Mouse (Mus musculus) C3H10T1/2 (cell line): ENCODE data around the gene Klhl12. TPM values are rescaled to one million over a fixed set of nuclear protein-coding genes. Genes with fewer than 3 reads are reported as not detected.

Experiments used
- polyA plus RNA-seq, 2 experiments: library from polyadenylated mRNA; unstranded; fragments of >200 nt; fragmentation: generic; extraction: Trizol; gene quantifications; one replicate each; pipeline ENCODE4 v1.2.1; 2012; ENCODE audit warnings: missing spikeins in 2 of 2

Klhl12 gene
- 1 to 10 TPM in 1 of 2 experiments, under 1 TPM in 1; 0.57 to 5.7 TPM for polyA plus RNA-seq

GRCm38 (mm10) chr1:134454904-134455824 lies at the start of gene Klhl12:
Gene Klhl12, plus strand, starts transcription at chr1:134455531.

DNA sequence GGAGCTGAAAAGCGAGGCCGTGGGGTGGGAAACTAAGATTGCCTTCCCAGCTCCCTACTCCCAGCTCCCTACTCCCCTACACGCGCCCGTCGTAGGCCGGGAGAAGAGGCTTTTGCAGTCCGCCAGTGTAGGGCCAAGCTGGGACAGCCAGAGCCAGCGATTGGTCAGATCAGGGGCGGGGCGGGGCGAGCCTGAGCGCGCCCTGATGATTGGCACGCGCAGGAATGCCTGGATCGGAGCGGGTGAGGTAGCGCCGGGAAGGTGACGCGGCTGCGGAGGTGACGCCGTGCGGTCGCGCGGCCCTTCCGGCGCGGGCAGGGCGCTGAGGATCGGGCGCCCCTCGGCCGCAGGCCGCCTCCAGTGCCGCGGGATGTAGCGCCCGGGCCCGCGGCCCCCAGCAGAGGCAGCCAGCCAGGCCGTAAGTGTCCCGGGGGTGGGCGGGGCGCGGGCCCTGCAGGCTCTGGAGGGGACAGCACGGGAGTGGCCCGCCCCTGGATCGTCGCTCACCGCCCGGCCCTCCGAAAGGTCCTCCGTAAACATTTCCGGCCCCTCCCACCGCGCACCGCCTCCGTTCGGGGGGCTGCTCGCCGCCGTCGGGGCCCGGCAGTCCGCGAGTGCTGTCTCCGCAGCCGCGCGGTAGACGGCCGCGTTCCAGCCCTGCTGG lies 40.0 kb upstream of the Klhl12 start, which contains the start of gene Adipor1:
Adipor1 (plus strand) TSS at position 211 of the 664 bp plus-strand sequence.

DNA sequence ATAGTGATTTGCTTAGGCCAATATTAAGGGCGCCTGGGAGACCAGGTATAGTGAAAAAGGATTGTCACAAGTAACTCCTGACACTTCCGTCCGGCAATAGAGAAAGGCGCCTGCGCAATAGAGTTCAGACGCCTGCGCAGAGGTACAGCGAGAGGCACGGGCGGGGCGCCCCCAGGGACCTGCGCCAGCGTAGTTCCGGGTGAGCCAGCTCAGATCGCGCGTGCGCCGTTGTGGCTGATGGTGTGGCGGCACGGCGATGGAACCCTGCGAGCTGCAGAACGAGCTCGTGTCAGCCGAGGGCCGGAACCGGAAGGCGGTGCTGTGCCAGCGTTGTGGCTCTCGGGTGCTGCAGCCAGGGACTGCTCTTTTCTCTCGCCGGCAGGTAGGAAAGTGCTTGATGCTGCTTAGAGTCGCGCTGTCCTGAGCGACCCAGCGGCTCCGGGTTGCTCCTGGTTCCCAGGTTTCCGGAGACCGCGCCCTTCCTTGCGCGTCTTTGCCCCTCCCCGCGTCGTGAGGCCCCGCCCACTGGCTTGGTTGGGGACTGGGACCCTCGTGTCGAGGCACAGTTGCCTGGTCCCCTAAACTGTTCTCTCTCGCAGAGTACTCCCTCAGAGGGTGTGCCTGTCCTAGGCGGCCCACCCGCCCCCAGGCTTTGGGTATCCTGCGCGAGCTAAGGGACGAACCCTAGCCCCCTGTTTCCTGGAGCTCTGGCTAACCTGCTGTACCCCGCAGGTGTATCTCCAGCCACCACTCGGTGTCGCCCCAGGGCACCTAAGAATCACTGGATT lies 39.3 kb downstream of the Klhl12 start, which contains the start of gene Rabif:
Rabif (plus strand) TSS at position 221 of the 788 bp plus-strand sequence.

Other genes starting within 250 kb of the Klhl12 start
- not detected for gene Adora1, start 220.1 kb upstream of the Klhl12 start, polyA plus RNA-seq
- under 1 TPM in 1 of 2 experiments, not detected in 1; 0.02 TPM for gene Myog, start 165.5 kb upstream of the Klhl12 start, polyA plus RNA-seq
- gene Ppfia4, start 122.6 kb upstream of the Klhl12 start, polyA plus RNA-seq = under 1 TPM; 0.05 to 0.24 TPM
- gene Tmem183a, start 93.6 kb upstream of the Klhl12 start, polyA plus RNA-seq = 10 to 100 TPM; 24.2 to 27.5 TPM
- gene 4933406M09Rik, start 69.6 kb upstream of the Klhl12 start, polyA plus RNA-seq = not detected
- 10 to 100 TPM; 20.5 to 34.7 TPM for gene Cyb5r1, start 50.0 kb upstream of the Klhl12 start, polyA plus RNA-seq
- gene Adipor1, start 40.2 kb upstream of the Klhl12 start, polyA plus RNA-seq = 10 to 100 TPM; 29.5 to 56.9 TPM
- gene Rabif, start 39.1 kb downstream of the Klhl12 start, polyA plus RNA-seq = 10 to 100 TPM in 1 of 2 experiments, 1 to 10 TPM in 1; 4.2 to 13.1 TPM
- not detected for gene Mgat4e, start 94.2 kb downstream of the Klhl12 start, polyA plus RNA-seq
- gene Kdm5b, start 104.6 kb downstream of the Klhl12 start, polyA plus RNA-seq = 10 to 100 TPM in 1 of 2 experiments, under 1 TPM in 1; 0.30 to 13.9 TPM
- gene Syt2, start 191.1 kb downstream of the Klhl12 start, polyA plus RNA-seq = under 1 TPM in 1 of 2 experiments, not detected in 1; 0.27 TPM